Mouse (Mus musculus) lung, embryonic 14.5 days (tissue): ENCODE measurements around the gene Slc24a4. TPM values are rescaled to one million over a fixed set of nuclear protein-coding genes. Genes with fewer than 3 reads are reported as not detected.

Experiments
- ATAC-seq: fragments of 200-750 bp; cut with Nextera tagmentation; 2 replicates; pipeline ENCODE4 v1.8.0; 2017; ENCODE audit warnings: mild to moderate bottlenecking, moderate TSS enrichment, moderate library complexity; ENCODE audit not compliant: insufficient read depth
- DNase-seq: peaks from one replicate; pipeline ENCODE4 v3.0.0-alpha.2; 2015
- H3K27ac ChIP-seq: fragments of 300-500 bp; sonication (generic); 2 replicates; pipeline ENCODE4 v1.5.1; 2014; ENCODE audit warnings: low read depth, mild to moderate bottlenecking, moderate library complexity
- H3K27me3 ChIP-seq: fragments of 300-500 bp; sonication (generic); 2 replicates; pipeline ENCODE4 v1.6.1; 2014; ENCODE audit warnings: low read length, control low read depth; ENCODE audit not compliant: insufficient read depth
- H3K36me3 ChIP-seq: fragments of 300-500 bp; sonication (generic); 2 replicates; pipeline ENCODE4 v1.6.1; 2014; ENCODE audit warnings: control low read depth; ENCODE audit not compliant: insufficient read depth
- H3K4me1 ChIP-seq: fragments of 300-500 bp; sonication (generic); 2 replicates; pipeline ENCODE4 v1.6.1; 2014; ENCODE audit warnings: antibody characterized with exemption, control low read depth; ENCODE audit not compliant: insufficient read depth
- H3K4me2 ChIP-seq: fragments of 300-500 bp; sonication (generic); 2 replicates; pipeline ENCODE4 v1.6.1; 2014; ENCODE audit warnings: mild to moderate bottlenecking
- H3K4me3 ChIP-seq: fragments of 300-500 bp; sonication (generic); 2 replicates; pipeline ENCODE4 v1.5.1; 2014; ENCODE audit warnings: low read depth, low read length
- H3K9ac ChIP-seq: fragments of 300-500 bp; sonication (generic); 2 replicates; pipeline ENCODE4 v1.6.1; 2014
- H3K9me3 ChIP-seq: fragments of 300-500 bp; sonication (generic); 2 replicates; pipeline ENCODE4 v1.6.1; 2016; ENCODE audit warnings: low read depth, low read length, control low read depth
- CTCF ChIP-seq: IDR thresholded peaks from 2 replicates; pipeline ENCODE4 v1.5.1; 2016; ENCODE audit warnings: antibody characterized with exemption, low read depth
- WGBS: fragments of 180-500 bp; shearing (Covaris S2); extraction: QIAGEN DNeasy Blood & Tissue Kit; methylation state at CpG from one replicate; pipeline ENCODE4 v1.1.7; 2014; 5-methylcytosine and 5-hydroxymethylcytosine counted together
- polyA plus RNA-seq: library from polyadenylated mRNA; unstranded; fragments of >200 nt; fragmentation: Nextera tagmentation; extraction: Ambion mirVana; gene quantifications from 2 replicates; pipeline ENCODE4 v1.2.1, GENCODE M21; 2014

Slc24a4 gene
- 0.89 and 1.1 TPM in 2 replicates for polyA plus RNA-seq

- H3K27me3 ChIP-seq: peaks cover 47% of the 10 kb centered on the region
- H3K4me3 ChIP-seq: peak within 1 kb of the TSS; percentile 53
- peak within 1 kb of the TSS; percentile 40 for H3K9ac ChIP-seq
- no peak within 1 kb of the TSS for H3K27ac ChIP-seq
- H3K4me1 ChIP-seq: 0 out of 2 replicates have a peak, but pooled peaks cover 5% of the 10 kb centered on the region
- no peaks in the 10 kb centered on the region for H3K9me3 ChIP-seq
- peak; percentile 44 for DNase-seq
- WGBS: under 1% methylated on average over 30 of the region's 34 CpGs
- H3K36me3 ChIP-seq: no peaks in the 10 kb centered on the region
- ATAC-seq: peak; percentile 78
- peak within 1 kb of the TSS; percentile 99 for H3K4me2 ChIP-seq
- TF ChIP-seq CTCF: no peak
Measured at GRCm38 (mm10) chr12:102128081-102128790, at the start of gene Slc24a4. TSS of gene Slc24a4 (plus strand) at chr12:102128733.

GRCm38 (mm10) chr12:102082648-102083425 lies 45.7 kb upstream of the Slc24a4 start:
- Histone ChIP-seq H3K4me2 (no peak overlapping the region), H3K9ac (no peak overlapping the region), H3K27ac (no peak overlapping the region), H3K36me3 (no peaks in the 10 kb centered on the region), H3K9me3 (no peaks in the 10 kb centered on the region), H3K4me1 (no peaks in the 10 kb centered on the region), H3K4me3 (no peak overlapping the region), H3K27me3 (no peaks in the 10 kb centered on the region)
- DNase-seq (no peak), ATAC-seq (no peak)
- WGBS: 71% methylated on average over 13 of the region's 13 CpGs
- no peak for TF ChIP-seq CTCF

GRCm38 (mm10) chr12:102090535-102090934 lies 38.0 kb upstream of the Slc24a4 start:
- Histone ChIP-seq H3K36me3 (no peaks in the 10 kb centered on the region), H3K9ac (no peak overlapping the region), H3K4me1 (no peaks in the 10 kb centered on the region), H3K9me3 (no peaks in the 10 kb centered on the region), H3K4me2 (no peak overlapping the region), H3K27ac (no peak overlapping the region), H3K27me3 (no peaks in the 10 kb centered on the region), H3K4me3 (no peak overlapping the region)
- DNase-seq (no peak), ATAC-seq (no peak)
- 70% methylated on average over 1 of the region's 1 CpGs for WGBS
- no peak for TF ChIP-seq CTCF

- no peaks in the 10 kb centered on the region for H3K9me3 ChIP-seq
- no peak overlapping the region for H3K27ac ChIP-seq
- no peak overlapping the region for H3K4me2 ChIP-seq
- H3K4me3 ChIP-seq: no peak overlapping the region
- no peaks in the 10 kb centered on the region for H3K36me3 ChIP-seq
- no peaks in the 10 kb centered on the region for H3K27me3 ChIP-seq
- ATAC-seq (no peak), DNase-seq (no peak)
- no peak for TF ChIP-seq CTCF
- 70% methylated on average over 15 of the region's 15 CpGs for WGBS
- no peaks in the 10 kb centered on the region for H3K4me1 ChIP-seq
- no peak overlapping the region for H3K9ac ChIP-seq
Measured at GRCm38 (mm10) chr12:102092342-102093094, 36.0 kb upstream of the Slc24a4 start.

- Histone ChIP-seq H3K27ac (no peak overlapping the region), H3K27me3 (no peaks in the 10 kb centered on the region), H3K4me3 (no peak overlapping the region), H3K4me1 (peaks cover 5% of the 10 kb centered on the region; the same call in 1 of the 2 replicates), H3K9ac (no peak overlapping the region), H3K9me3 (no peaks in the 10 kb centered on the region), H3K36me3 (no peaks in the 10 kb centered on the region), H3K4me2 (no peak overlapping the region)
- peak; percentile 47; the same call in 1 of the 2 replicates for ATAC-seq
- WGBS: 34% methylated on average over 1 of the region's 1 CpGs
- no peak for TF ChIP-seq CTCF
- DNase-seq: peak; percentile 51
Measured at GRCm38 (mm10) chr12:102105990-102106389, 22.5 kb upstream of the Slc24a4 start.

GRCm38 (mm10) chr12:102108851-102109250 lies 19.7 kb upstream of the Slc24a4 start:
- H3K27me3 ChIP-seq: no peaks in the 10 kb centered on the region
- no peaks in the 10 kb centered on the region for H3K9me3 ChIP-seq
- H3K27ac ChIP-seq: no peak overlapping the region
- no peak overlapping the region for H3K4me3 ChIP-seq
- no peak for ATAC-seq
- no peak for TF ChIP-seq CTCF
- H3K4me1 ChIP-seq: peaks cover 16% of the 10 kb centered on the region
- H3K36me3 ChIP-seq: no peaks in the 10 kb centered on the region
- no peak overlapping the region for H3K9ac ChIP-seq
- no peak for DNase-seq
- no peak overlapping the region for H3K4me2 ChIP-seq

GRCm38 (mm10) chr12:102112491-102112890 lies 16.0 kb upstream of the Slc24a4 start:
- DNase-seq: peak; percentile 87
- TF ChIP-seq CTCF: no peak
- Histone ChIP-seq H3K4me1 (peaks cover 16% of the 10 kb centered on the region), H3K27me3 (no peaks in the 10 kb centered on the region), H3K27ac (peak overlapping the region; percentile 60; the same call in 1 of the 2 replicates), H3K9me3 (no peaks in the 10 kb centered on the region), H3K9ac (no peak overlapping the region), H3K36me3 (no peaks in the 10 kb centered on the region), H3K4me3 (no peak overlapping the region), H3K4me2 (peak overlapping the region; percentile 10; the same call in 1 of the 2 replicates)
- peak; percentile 92 for ATAC-seq
- WGBS: 14% methylated on average over 4 of the region's 4 CpGs
